Mouse (Mus musculus) heart, postnatal 0 days (tissue): ENCODE data around the gene Fry. TPM values are rescaled to one million over a fixed set of nuclear protein-coding genes. Genes with fewer than 3 reads are reported as not detected.

Source experiments
- ATAC-seq: fragments of 200-750 bp; cut with Nextera tagmentation; 2 replicates; pipeline ENCODE4 v1.8.0; 2017; ENCODE audit warnings: low read depth, moderate number of reproducible peaks, moderate library complexity; ENCODE audit not compliant: insufficient read depth
- DNase-seq: peaks from one replicate; pipeline ENCODE4 v3.0.0-alpha.2; 2016; ENCODE audit warnings: low spot score
- H3K27ac ChIP-seq: fragments of 300-500 bp; sonication (generic); 2 replicates; pipeline ENCODE4 v1.5.1; 2014; ENCODE audit warnings: low read depth, mild to moderate bottlenecking
- H3K27me3 ChIP-seq: fragments of 300-500 bp; sonication (generic); 2 replicates; pipeline ENCODE4 v1.6.1; 2014; ENCODE audit warnings: low read length, mixed read lengths; ENCODE audit not compliant: control insufficient read depth, insufficient read depth
- H3K36me3 ChIP-seq: fragments of 300-500 bp; sonication (generic); replicated peaks from 2 replicates; pipeline ENCODE4 v1.6.1; 2014; ENCODE audit warnings: low read length, mixed read lengths; ENCODE audit not compliant: control insufficient read depth, insufficient read depth
- H3K4me1 ChIP-seq: fragments of 300-500 bp; sonication (generic); 2 replicates; pipeline ENCODE4 v1.6.1; 2014; ENCODE audit warnings: antibody characterized with exemption; ENCODE audit not compliant: control insufficient read depth, insufficient read depth
- H3K4me2 ChIP-seq: fragments of 300-500 bp; sonication (generic); 2 replicates; pipeline ENCODE4 v1.6.1; 2014; ENCODE audit warnings: low read depth, mild to moderate bottlenecking, low read length, moderate library complexity
- H3K4me3 ChIP-seq: fragments of 300-500 bp; sonication (generic); 2 replicates; pipeline ENCODE4 v1.5.1; 2014; ENCODE audit warnings: low read depth, low read length
- H3K9ac ChIP-seq: fragments of 300-500 bp; sonication (generic); replicated peaks from 2 replicates; pipeline ENCODE4 v1.6.1; 2014; ENCODE audit warnings: low read depth, low read length, mixed read lengths
- H3K9me3 ChIP-seq: fragments of 300-500 bp; sonication (generic); replicated peaks from 2 replicates; pipeline ENCODE4 v1.6.1; 2016; ENCODE audit warnings: low read length; ENCODE audit not compliant: control insufficient read depth
- CTCF ChIP-seq: IDR thresholded peaks from 2 replicates; pipeline ENCODE4 v1.5.1; 2016; ENCODE audit warnings: antibody characterized with exemption, control low read depth, low read depth
- EP300 ChIP-seq: IDR thresholded peaks from 2 replicates; pipeline ENCODE4 v1.6.1; 2016; ENCODE audit warnings: antibody characterized with exemption, low read depth
- WGBS: fragments of 180-500 bp; shearing (Covaris S2); extraction: QIAGEN DNeasy Blood & Tissue Kit; methylation state at CpG from one replicate; pipeline ENCODE4 v1.1.7; 2014; 5-methylcytosine and 5-hydroxymethylcytosine counted together
- polyA plus RNA-seq: library from polyadenylated mRNA; unstranded; fragments of >200 nt; fragmentation: Nextera tagmentation; extraction: Ambion mirVana; gene quantifications from 2 replicates; pipeline ENCODE4 v1.2.1, GENCODE M21; 2015
- total RNA-seq: library from RNA; depleted of rRNA; stranded (reverse); fragments of >200 nt; gene quantifications from 2 replicates; pipeline ENCODE4 v1.2.3, GENCODE M21; 2014; ENCODE audit warnings: low replicate concordance

Gene Fry
- total and polyA plus RNA-seq, 2 experiments from 2014 or later: 31.8 to 124 TPM

- H3K36me3 ChIP-seq: no peaks in the 10 kb centered on the region
- peaks cover 18% of the 10 kb centered on the region for H3K4me1 ChIP-seq
- TF ChIP-seq EP300 (no peak), CTCF (no peak)
- no peak overlapping the region for H3K4me2 ChIP-seq
- no peak overlapping the region for H3K4me3 ChIP-seq
- WGBS: 94% methylated on average over 9 of the region's 9 CpGs
- no peaks in the 10 kb centered on the region for H3K27me3 ChIP-seq
- DNase-seq (no peak), ATAC-seq (no peak)
- H3K9me3 ChIP-seq: peaks cover 5% of the 10 kb centered on the region; the same call in 1 of the 2 replicates
- no peak overlapping the region for H3K9ac ChIP-seq
- no peak overlapping the region for H3K27ac ChIP-seq
These were observed 153.7 kb downstream of the Fry start for GRCm38 (mm10) chr5:150272173-150272572.

- ATAC-seq: no peak
- 91% methylated on average over 6 of the region's 6 CpGs for WGBS
- TF ChIP-seq CTCF (no peak), EP300 (no peak)
These were observed 156.9 kb downstream of the Fry start for GRCm38 (mm10) chr5:150275314-150275713.

GRCm38 (mm10) chr5:150276611-150277010 lies 158.2 kb downstream of the Fry start:
- Histone ChIP-seq H3K36me3 (no peaks in the 10 kb centered on the region), H3K27ac (peak overlapping the region; percentile 58), H3K4me3 (no peak overlapping the region), H3K4me1 (peaks cover 27% of the 10 kb centered on the region), H3K4me2 (no peak overlapping the region), H3K9ac (no peak overlapping the region), H3K27me3 (no peaks in the 10 kb centered on the region), H3K9me3 (no peaks in the 10 kb centered on the region)
- DNase-seq (peak; percentile 46), ATAC-seq (peak; percentile 63)
- no peak for TF ChIP-seq EP300
- no peak for TF ChIP-seq CTCF
- WGBS: 7% methylated on average over 4 of the region's 4 CpGs

More at GRCm38 (mm10) chr5:150275314-150275713, 156.9 kb downstream of the Fry start:
- H3K4me2 ChIP-seq: no peak overlapping the region
- DNase-seq: no peak
- H3K9me3 ChIP-seq: no peaks in the 10 kb centered on the region
- H3K4me3 ChIP-seq: no peak overlapping the region
- no peak overlapping the region for H3K9ac ChIP-seq
- H3K36me3 ChIP-seq: no peaks in the 10 kb centered on the region
- peaks cover 27% of the 10 kb centered on the region for H3K4me1 ChIP-seq
- no peak overlapping the region for H3K27ac ChIP-seq
- no peaks in the 10 kb centered on the region for H3K27me3 ChIP-seq

GRCm38 (mm10) chr5:150279387-150279786 lies 160.9 kb downstream of the Fry start:
- Histone ChIP-seq H3K4me2 (no peak overlapping the region), H3K27me3 (no peaks in the 10 kb centered on the region), H3K4me3 (no peak overlapping the region), H3K36me3 (no peaks in the 10 kb centered on the region), H3K27ac (no peak overlapping the region), H3K4me1 (peaks cover 27% of the 10 kb centered on the region), H3K9me3 (no peaks in the 10 kb centered on the region), H3K9ac (no peak overlapping the region)
- no peak for ATAC-seq
- DNase-seq: no peak
- TF ChIP-seq EP300: no peak
- TF ChIP-seq CTCF: no peak
- 74% methylated on average over 6 of the region's 6 CpGs for WGBS

GRCm38 (mm10) chr5:150281084-150281483 lies 162.6 kb downstream of the Fry start:
- DNase-seq (no peak), ATAC-seq (no peak)
- H3K36me3 ChIP-seq: no peaks in the 10 kb centered on the region
- no peak overlapping the region for H3K4me2 ChIP-seq
- no peak overlapping the region for H3K4me3 ChIP-seq
- H3K9me3 ChIP-seq: no peaks in the 10 kb centered on the region
- no peak for TF ChIP-seq EP300
- 0 out of 2 replicates have a peak, but pooled peaks have one; percentile 10 for TF ChIP-seq CTCF
- peaks cover 26% of the 10 kb centered on the region for H3K4me1 ChIP-seq
- 83% methylated on average over 2 of the region's 2 CpGs for WGBS
- no peaks in the 10 kb centered on the region for H3K27me3 ChIP-seq
- H3K9ac ChIP-seq: no peak overlapping the region
- H3K27ac ChIP-seq: no peak overlapping the region

GRCm38 (mm10) chr5:150282091-150282490 lies 163.6 kb downstream of the Fry start:
- DNase-seq: no peak
- Histone ChIP-seq H3K4me1 (peaks cover 16% of the 10 kb centered on the region; the same call in 1 of the 2 replicates), H3K27ac (no peak overlapping the region), H3K9ac (no peak overlapping the region), H3K9me3 (no peaks in the 10 kb centered on the region), H3K4me2 (no peak overlapping the region), H3K4me3 (no peak overlapping the region), H3K27me3 (no peaks in the 10 kb centered on the region), H3K36me3 (no peaks in the 10 kb centered on the region)
- WGBS: 79% methylated on average over 7 of the region's 7 CpGs
- TF ChIP-seq CTCF (no peak), EP300 (no peak)
- ATAC-seq: no peak
